Mouse (Mus musculus) kidney, adult 2 months (tissue): ENCODE results near the gene Fdxr. TPM values are rescaled to one million over a fixed set of nuclear protein-coding genes. Genes with fewer than 3 reads are reported as not detected.
A peak's percentile ranks its signal among the peaks of the same experiment; 100 is the strongest.

Experiments
- DNase-seq: peaks from one replicate; pipeline ENCODE4 v3.0.0; 2021
- H3K27ac ChIP-seq: fragments of 200-500 bp; 2 replicates; pipeline ENCODE4 v1.5.1; 2012; ENCODE audit warnings: low read depth, low read length, control low read depth, inconsistent platforms; ENCODE audit not compliant: insufficient read depth
- H3K27me3 ChIP-seq: fragments of 200-500 bp; replicated peaks from 2 replicates; pipeline ENCODE4 v1.6.1; 2012; ENCODE audit warnings: mild to moderate bottlenecking, moderate library complexity, low read length, inconsistent platforms; ENCODE audit not compliant: control insufficient read depth, insufficient read depth
- H3K36me3 ChIP-seq: fragments of 200-500 bp; 2 replicates; pipeline ENCODE4 v1.6.1; 2012; ENCODE audit warnings: mild to moderate bottlenecking, moderate library complexity, low read length, inconsistent platforms; ENCODE audit not compliant: control insufficient read depth, insufficient read depth
- H3K4me1 ChIP-seq: fragments of 200-500 bp; 2 replicates; pipeline ENCODE4 v1.6.1; 2011; ENCODE audit warnings: low read length; ENCODE audit not compliant: control insufficient read depth, insufficient read depth
- H3K4me3 ChIP-seq: fragments of 200-500 bp; 2 replicates; pipeline ENCODE4 v1.5.1; 2011; ENCODE audit warnings: mild to moderate bottlenecking, low read depth, low read length, control low read depth; ENCODE audit not compliant: insufficient read depth
- CTCF ChIP-seq: fragments of 200-500 bp; conservative IDR thresholded peaks from 2 replicates; pipeline ENCODE4 v1.5.1; 2011; ENCODE audit warnings: low read depth, mild to moderate bottlenecking, control low read depth, low read length, moderate library complexity, mixed read lengths; ENCODE audit not compliant: insufficient read depth, insufficient read length
- POLR2A ChIP-seq: fragments of 200-500 bp; IDR thresholded peaks from one replicate; pipeline ENCODE4 v1.6.1; 2011; ENCODE audit warnings: low read depth, low read length, control low read depth
- WGBS: fragments of 180-500 bp; shearing (Covaris S2); methylation state at CpG from one replicate; pipeline ENCODE4 v1.1.7; 2018; 5-methylcytosine and 5-hydroxymethylcytosine counted together
- polyA plus RNA-seq: library from polyadenylated mRNA; depleted of rRNA; stranded (reverse); fragments of >200 nt; gene quantifications from 2 replicates; pipeline ENCODE4 v1.2.3, GENCODE M21; 2012

The Fdxr gene
- polyA plus RNA-seq, 1 experiment, result 18.0 TPM

GRCm38 (mm10) chr11:115229021-115229930, 47.6 kb downstream of the Fdxr start:
- Histone ChIP-seq H3K4me3 (no peak overlapping the region), H3K4me1 (peaks cover 5% of the 10 kb centered on the region; the same call in 1 of the 2 replicates), H3K27ac (no peak overlapping the region), H3K36me3 (no peaks in the 10 kb centered on the region), H3K27me3 (no peaks in the 10 kb centered on the region)
- WGBS, result 54% methylated on average over 15 of the region's 15 CpGs
- TF ChIP-seq CTCF (no peak), POLR2A (no peak)
- no peak for DNase-seq

GRCm38 (mm10) chr11:115228430-115228829, 48.4 kb downstream of the Fdxr start:
- H3K27me3 ChIP-seq, result no peaks in the 10 kb centered on the region
- DNase-seq, result no peak
- H3K36me3 ChIP-seq, result no peaks in the 10 kb centered on the region
- no peak overlapping the region for H3K4me3 ChIP-seq
- H3K27ac ChIP-seq, result no peak overlapping the region
- TF ChIP-seq CTCF, result no peak
- no peak for TF ChIP-seq POLR2A
- H3K4me1 ChIP-seq, result peaks cover 5% of the 10 kb centered on the region; the same call in 1 of the 2 replicates
- WGBS, result 63% methylated on average over 7 of the region's 7 CpGs

- Histone ChIP-seq H3K36me3 (no peaks in the 10 kb centered on the region), H3K4me1 (peaks cover 5% of the 10 kb centered on the region; the same call in 1 of the 2 replicates)
Measured at GRCm38 (mm10) chr11:115227640-115228039, 49.2 kb downstream of the Fdxr start.

GRCm38 (mm10) chr11:115226811-115227491, 49.9 kb downstream of the Fdxr start:
- Histone ChIP-seq H3K4me1 (peaks cover 4% of the 10 kb centered on the region; the same call in 1 of the 2 replicates), H3K27ac (no peak overlapping the region), H3K27me3 (no peaks in the 10 kb centered on the region)

More at GRCm38 (mm10) chr11:115227640-115228039, 49.2 kb downstream of the Fdxr start:
- WGBS, result 69% methylated on average over 12 of the region's 12 CpGs
- H3K27me3 ChIP-seq, result no peaks in the 10 kb centered on the region
- no peak for DNase-seq
- no peak overlapping the region for H3K27ac ChIP-seq
- H3K4me3 ChIP-seq, result no peak overlapping the region
- TF ChIP-seq CTCF (no peak), POLR2A (no peak)

GRCm38 (mm10) chr11:115225301-115225700, 51.5 kb downstream of the Fdxr start:
- DNase-seq, result no peak
- H3K27ac ChIP-seq, result no peak overlapping the region
- 61% methylated on average over 6 of the region's 6 CpGs for WGBS
- no peaks in the 10 kb centered on the region for H3K27me3 ChIP-seq
- H3K4me1 ChIP-seq, result no peaks in the 10 kb centered on the region
- no peak overlapping the region for H3K4me3 ChIP-seq
- TF ChIP-seq POLR2A, result no peak
- no peaks in the 10 kb centered on the region for H3K36me3 ChIP-seq

More at GRCm38 (mm10) chr11:115226811-115227491, 49.9 kb downstream of the Fdxr start:
- TF ChIP-seq POLR2A (no peak), CTCF (no peak)
- DNase-seq, result peak; percentile 30
- WGBS, result 80% methylated on average over 14 of the region's 14 CpGs
- Histone ChIP-seq H3K36me3 (no peaks in the 10 kb centered on the region), H3K4me3 (no peak overlapping the region)

GRCm38 (mm10) chr11:115224889-115225288, 52.0 kb downstream of the Fdxr start:
- Histone ChIP-seq H3K27me3 (no peaks in the 10 kb centered on the region), H3K27ac (no peak overlapping the region), H3K36me3 (no peaks in the 10 kb centered on the region), H3K4me1 (no peaks in the 10 kb centered on the region), H3K4me3 (no peak overlapping the region)
- DNase-seq, result peak; percentile 24
- TF ChIP-seq POLR2A (no peak), CTCF (peak; percentile 49)
- 52% methylated on average over 8 of the region's 8 CpGs for WGBS

GRCm38 (mm10) chr11:115223877-115224276, 53.0 kb downstream of the Fdxr start:
- H3K27me3 ChIP-seq, result no peaks in the 10 kb centered on the region
- no peak for DNase-seq
- WGBS, result 77% methylated on average over 6 of the region's 6 CpGs
- H3K36me3 ChIP-seq, result no peaks in the 10 kb centered on the region
- H3K4me1 ChIP-seq, result peaks cover 4% of the 10 kb centered on the region; the same call in 1 of the 2 replicates
- no peak overlapping the region for H3K27ac ChIP-seq
- TF ChIP-seq POLR2A (no peak), CTCF (no peak)
- no peak overlapping the region for H3K4me3 ChIP-seq
